Mouse (Mus musculus): ENCODE data around the gene Fras1.

DNA sequence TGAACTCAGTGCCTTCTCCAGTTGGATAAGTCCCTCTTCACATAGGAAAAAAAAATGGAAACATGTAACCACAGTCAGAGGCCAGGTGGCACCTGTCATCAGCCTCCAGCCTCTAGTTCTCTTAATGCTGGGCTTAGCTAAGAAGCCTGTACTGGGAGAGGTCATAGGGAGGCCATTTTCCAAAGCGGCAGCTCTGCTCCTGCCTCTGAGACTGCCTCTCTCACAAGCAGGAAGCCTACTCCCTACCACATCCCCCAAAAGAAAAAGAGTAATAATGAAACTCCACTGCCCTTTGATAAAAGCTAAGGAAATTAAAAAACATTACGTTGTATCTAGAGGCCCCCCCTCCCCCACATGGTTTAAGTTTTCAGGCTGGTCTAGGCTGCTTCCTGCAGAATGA is 309.0 kb downstream of the Fras1 start:
- TF ChIP-seq CTCF (IDR thresholded peaks at IDR 0.05 in 2 of 3, conservative IDR thresholded peaks at IDR 0.05 in 1 of 3; ENCODE audit: control insufficient read depth in 1 of 3, insufficient read depth in 1 of 3, low read depth in 2 of 3, low read length in 3 of 3, poor library complexity in 1 of 3, severe bottlenecking in 1 of 3) (no peak), RAD21 (IDR thresholded peaks at IDR 0.05; ENCODE audit: low read depth, low read length) (no peak), POLR2A (IDR thresholded peaks at IDR 0.05; ENCODE audit: control insufficient read depth in 1 of 2, insufficient read depth in 1 of 2, low read depth in 1 of 2, low read length in 2 of 2, poor library complexity in 1 of 2) (no peak), TAL1 (IDR thresholded peaks at IDR 0.05; ENCODE audit: low read length) (no peak)

Data from MEL (cell line).